19 mouse cellular contexts compared by ENCODE assay signal in the genomic region with DNA sequence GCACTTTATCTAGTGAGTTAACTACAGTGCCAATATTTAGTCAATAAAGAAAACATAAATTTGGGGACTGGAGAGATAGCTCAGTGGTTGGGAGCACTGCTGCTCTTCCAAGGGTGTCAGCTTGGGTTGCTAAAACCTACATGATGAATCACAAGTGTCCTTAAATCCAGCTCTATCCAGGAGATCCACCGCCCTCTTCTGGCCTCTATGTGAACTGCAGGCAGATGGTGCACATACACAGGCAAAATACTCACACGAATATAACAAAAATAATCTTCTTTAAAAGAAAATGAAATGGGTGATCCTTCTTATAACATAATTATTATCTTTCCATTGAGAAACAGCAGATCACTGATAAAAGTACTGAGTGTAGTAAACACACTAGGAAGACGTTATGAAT.
A peak's percentile ranks its signal among the peaks of the same experiment; 100 is the strongest.
DNase-seq lines count a peak whose midpoint lies in the region; ATAC-seq and TF ChIP-seq lines count a peak whose summit lies in the region.
"Had no signal": no experiment of that assay in that cellular context is flagged by ENCODE, and none has a peak within 500 bp of the region (broad histone marks: within the 10 kb centered on the region; RNA-seq: fewer than 3 reads in every experiment).

No protein-coding gene starts in this region.

- no peak for DNase-seq in lung, postnatal 0 days (ENCODE audit: low spot score)
- no peak for DNase-seq in lung, postnatal 25 days (ENCODE audit: low spot score)
- DNase-seq in MEL (ENCODE audit: low read depth, low spot score), result peak; percentile 24
- DNase-seq in stomach, postnatal 0 days (ENCODE audit: low spot score), result no peak
- DNase-seq in midbrain, embryonic 11.5 days (ENCODE audit: low spot score, missing footprints), result no peak
- DNase-seq: cerebellum, adult 9-11 months; embryo, embryonic 11 days; retina, postnatal 1 day; thymus, adult 18-20 months had no signal

- no peak for TF ChIP-seq EP300 in lung, postnatal 0 days (IDR thresholded peaks at IDR 0.05)
- no peak for TF ChIP-seq EP300 in MEL (IDR thresholded peaks at IDR 0.05; ENCODE audit: low read depth in 1 of 2, low read length in 2 of 2)
- no peak for TF ChIP-seq EP300 in stomach, postnatal 0 days (optimal IDR thresholded peaks at IDR 0.05)

- H3K4me1 ChIP-seq in intestine, postnatal 0 days (replicated peaks; ENCODE audit: control insufficient read depth, insufficient read depth, low read length), result no peaks in the 10 kb centered on the region
- no peaks in the 10 kb centered on the region for H3K4me1 ChIP-seq in intestine, embryonic 16.5 days (ENCODE audit: control insufficient read depth, insufficient read depth, low read length)
- no peaks in the 10 kb centered on the region for H3K4me1 ChIP-seq in lung, postnatal 0 days (ENCODE audit: insufficient read depth, low read depth, low read length)
- no peaks in the 10 kb centered on the region for H3K4me1 ChIP-seq in MEL (ENCODE audit: control insufficient read depth in 1 of 2, insufficient read depth in 2 of 2, low read length in 2 of 2)
- no peaks in the 10 kb centered on the region for H3K4me1 ChIP-seq in stomach, postnatal 0 days (replicated peaks; ENCODE audit: control insufficient read depth, insufficient read depth)
- H3K4me1 ChIP-seq in midbrain, embryonic 11.5 days (ENCODE audit: control insufficient read depth, insufficient read depth, low read length), result no peaks in the 10 kb centered on the region
- H3K4me1 ChIP-seq: embryonic facial prominence, embryonic 15.5 days; neural tube, embryonic 15.5 days had no signal

- WGBS in intestine, postnatal 0 days, result 78% methylated on average over 3 of the region's 3 CpGs
- WGBS in intestine, embryonic 16.5 days, result 71% methylated on average over 3 of the region's 3 CpGs
- WGBS in lung, postnatal 0 days, result 84% methylated on average over 3 of the region's 3 CpGs
- 72% methylated on average over 3 of the region's 3 CpGs for WGBS in stomach, postnatal 0 days
- WGBS in midbrain, embryonic 11.5 days, result 86% methylated on average over 3 of the region's 3 CpGs

- no peak for TF ChIP-seq RAD21 in MEL (IDR thresholded peaks at IDR 0.05; ENCODE audit: low read depth, low read length)

- H3K9ac ChIP-seq in intestine, postnatal 0 days (ENCODE audit: low read depth, low read length), result no peak overlapping the region
- no peak overlapping the region for H3K9ac ChIP-seq in intestine, embryonic 16.5 days (ENCODE audit: low read depth, low read length)
- no peak overlapping the region for H3K9ac ChIP-seq in lung, postnatal 0 days (replicated peaks; ENCODE audit: low read depth)
- H3K9ac ChIP-seq in MEL (ENCODE audit: control insufficient read depth, low read depth, low read length, poor library complexity, severe bottlenecking), result no peak overlapping the region
- H3K9ac ChIP-seq in stomach, postnatal 0 days (ENCODE audit: low read length), result no peak overlapping the region
- H3K9ac ChIP-seq in midbrain, embryonic 11.5 days (ENCODE audit: low read length), result no peak overlapping the region
- H3K9ac ChIP-seq: embryonic facial prominence, embryonic 15.5 days; limb, embryonic 12.5 days; midbrain, embryonic 12.5 days; neural tube, embryonic 15.5 days had no signal

- H3K9me3 ChIP-seq in intestine, postnatal 0 days (ENCODE audit: control insufficient read depth), result no peaks in the 10 kb centered on the region
- no peaks in the 10 kb centered on the region for H3K9me3 ChIP-seq in intestine, embryonic 16.5 days (ENCODE audit: control insufficient read depth, low read length)
- H3K9me3 ChIP-seq in lung, postnatal 0 days (ENCODE audit: low read length), result no peaks in the 10 kb centered on the region
- H3K9me3 ChIP-seq in MEL (replicated peaks; ENCODE audit: insufficient read depth, low read length), result no peaks in the 10 kb centered on the region
- H3K9me3 ChIP-seq in stomach, postnatal 0 days (ENCODE audit: control insufficient read depth, low read length), result no peaks in the 10 kb centered on the region
- H3K9me3 ChIP-seq in midbrain, embryonic 11.5 days (ENCODE audit: control insufficient read depth, low read length), result no peaks in the 10 kb centered on the region
- H3K9me3 ChIP-seq: embryonic facial prominence, embryonic 15.5 days; neural tube, embryonic 15.5 days had no signal

- no peaks in the 10 kb centered on the region for H3K79me2 ChIP-seq in MEL (ENCODE audit: control insufficient read depth, insufficient read depth, low read length, poor library complexity)

- no peak overlapping the region for H3K27ac ChIP-seq in intestine, postnatal 0 days (ENCODE audit: low read depth, low read length)
- no peak overlapping the region for H3K27ac ChIP-seq in intestine, embryonic 16.5 days (ENCODE audit: low read length)
- H3K27ac ChIP-seq in lung, postnatal 0 days (ENCODE audit: low read length), result no peak overlapping the region
- no peak overlapping the region for H3K27ac ChIP-seq in MEL (ENCODE audit: control insufficient read depth, low read depth, low read length)
- H3K27ac ChIP-seq in stomach, postnatal 0 days (replicated peaks), result no peak overlapping the region
- no peak overlapping the region for H3K27ac ChIP-seq in midbrain, embryonic 11.5 days (ENCODE audit: low read depth, low read length)
- H3K27ac ChIP-seq: embryonic facial prominence, embryonic 15.5 days; limb, embryonic 12.5 days; macrophage; midbrain, embryonic 12.5 days; neural tube, embryonic 15.5 days had no signal

- TF ChIP-seq CTCF in intestine, postnatal 0 days (IDR thresholded peaks at IDR 0.05; ENCODE audit: low read depth), result peak; percentile 31; the same call in 1 of the 2 replicates
- peak; percentile 26; the same call in 1 of the 2 replicates for TF ChIP-seq CTCF in lung, postnatal 0 days (IDR thresholded peaks at IDR 0.05)
- peak; percentile 22 to 42 (median 38); a peak in 4 of 6 replicates for TF ChIP-seq CTCF in MEL (IDR thresholded peaks at IDR 0.05 in 2 of 3, conservative IDR thresholded peaks at IDR 0.05 in 1 of 3; ENCODE audit: control insufficient read depth in 1 of 3, insufficient read depth in 1 of 3, low read depth in 2 of 3, low read length in 3 of 3, poor library complexity in 1 of 3, severe bottlenecking in 1 of 3)
- TF ChIP-seq CTCF in stomach, postnatal 0 days (IDR thresholded peaks at IDR 0.05; ENCODE audit: low read depth), result peak; percentile 48

- ATAC-seq in intestine, postnatal 0 days, result no peak
- ATAC-seq in intestine, embryonic 16.5 days, result no peak
- ATAC-seq in lung, postnatal 0 days, result no peak
- no peak for ATAC-seq in stomach, postnatal 0 days (ENCODE audit: low FRiP score, low TSS enrichment)
- no peak for ATAC-seq in midbrain, embryonic 11.5 days (ENCODE audit: low FRiP score)
- ATAC-seq: hindbrain, embryonic 16.5 days had no signal

- H3K27me3 ChIP-seq in intestine, postnatal 0 days (replicated peaks; ENCODE audit: control insufficient read depth, insufficient read depth, low read length), result no peaks in the 10 kb centered on the region
- H3K27me3 ChIP-seq in intestine, embryonic 16.5 days (replicated peaks; ENCODE audit: control insufficient read depth, insufficient read depth, low read length), result no peaks in the 10 kb centered on the region
- H3K27me3 ChIP-seq in lung, postnatal 0 days (replicated peaks; ENCODE audit: insufficient read depth, low read length), result no peaks in the 10 kb centered on the region
- H3K27me3 ChIP-seq in MEL (ENCODE audit: control insufficient read depth in 1 of 2, insufficient read depth in 2 of 2, low read length in 2 of 2), result no peaks in the 10 kb centered on the region
- H3K27me3 ChIP-seq in stomach, postnatal 0 days (ENCODE audit: control insufficient read depth, insufficient read depth, low read length), result no peaks in the 10 kb centered on the region
- no peaks in the 10 kb centered on the region for H3K27me3 ChIP-seq in midbrain, embryonic 11.5 days (ENCODE audit: control insufficient read depth, insufficient read depth, low read length)
- H3K27me3 ChIP-seq: embryonic facial prominence, embryonic 15.5 days; limb, embryonic 12.5 days; midbrain, embryonic 12.5 days; neural tube, embryonic 15.5 days had no signal

- no peak overlapping the region for H3K4me2 ChIP-seq in intestine, postnatal 0 days (replicated peaks; ENCODE audit: low read depth)
- no peak overlapping the region for H3K4me2 ChIP-seq in intestine, embryonic 16.5 days (ENCODE audit: low read depth, low read length)
- no peak overlapping the region for H3K4me2 ChIP-seq in lung, postnatal 0 days (replicated peaks; ENCODE audit: low read depth, low read length)
- H3K4me2 ChIP-seq in stomach, postnatal 0 days (replicated peaks; ENCODE audit: low read depth), result no peak overlapping the region
- H3K4me2 ChIP-seq in midbrain, embryonic 11.5 days, result no peak overlapping the region
- H3K4me2 ChIP-seq: embryonic facial prominence, embryonic 15.5 days; heart, embryonic 11.5 days; limb, embryonic 12.5 days; midbrain, embryonic 12.5 days; neural tube, embryonic 15.5 days had no signal

- TF ChIP-seq POLR2A in MEL (IDR thresholded peaks at IDR 0.05; ENCODE audit: control insufficient read depth in 1 of 2, insufficient read depth in 1 of 2, low read depth in 1 of 2, low read length in 2 of 2, poor library complexity in 1 of 2), result no peak

- no peaks in the 10 kb centered on the region for H3K36me3 ChIP-seq in intestine, postnatal 0 days (ENCODE audit: control insufficient read depth, insufficient read depth)
- no peaks in the 10 kb centered on the region for H3K36me3 ChIP-seq in intestine, embryonic 16.5 days (ENCODE audit: control insufficient read depth, insufficient read depth, low read length)
- H3K36me3 ChIP-seq in lung, postnatal 0 days (ENCODE audit: insufficient read depth, low read length), result no peaks in the 10 kb centered on the region
- no peaks in the 10 kb centered on the region for H3K36me3 ChIP-seq in MEL (ENCODE audit: control insufficient read depth in 1 of 2, insufficient read depth in 2 of 2, low read length in 2 of 2)
- H3K36me3 ChIP-seq in stomach, postnatal 0 days (ENCODE audit: control insufficient read depth, insufficient read depth, low read length), result no peaks in the 10 kb centered on the region
- H3K36me3 ChIP-seq in midbrain, embryonic 11.5 days (ENCODE audit: control insufficient read depth, insufficient read depth, low read length), result no peaks in the 10 kb centered on the region
- H3K36me3 ChIP-seq: embryonic facial prominence, embryonic 15.5 days; limb, embryonic 12.5 days; midbrain, embryonic 12.5 days; neural tube, embryonic 15.5 days had no signal

- no peak overlapping the region for H3K4me3 ChIP-seq in intestine, postnatal 0 days (ENCODE audit: low read depth, low read length)
- no peak overlapping the region for H3K4me3 ChIP-seq in intestine, embryonic 16.5 days (ENCODE audit: low read length)
- no peak overlapping the region for H3K4me3 ChIP-seq in lung, postnatal 0 days (ENCODE audit: low read depth, low read length)
- no peak overlapping the region for H3K4me3 ChIP-seq in MEL (ENCODE audit: control insufficient read depth in 1 of 2, insufficient read depth in 1 of 2, low read depth in 2 of 2, low read length in 2 of 2)
- H3K4me3 ChIP-seq in stomach, postnatal 0 days (ENCODE audit: low read depth, low read length), result no peak overlapping the region
- H3K4me3 ChIP-seq in midbrain, embryonic 11.5 days (ENCODE audit: low read depth, low read length), result no peak overlapping the region
- H3K4me3 ChIP-seq: embryonic facial prominence, embryonic 15.5 days; limb, embryonic 12.5 days; midbrain, embryonic 12.5 days; myocyte; neural tube, embryonic 15.5 days had no signal

TF ChIP-seq in MEL, 35 proteins besides CTCF, POLR2A, EP300 and RAD21 (continues in another document):
- TF ChIP-seq MAX (IDR thresholded peaks at IDR 0.05; ENCODE audit: low read length), result no peak
- TF ChIP-seq HCFC1 (IDR thresholded peaks at IDR 0.05; ENCODE audit: low read depth, low read length), result no peak
